Mouse (Mus musculus) heart, embryonic 11.5 days (tissue): ENCODE measurements around the gene Scarf2. TPM values are rescaled to one million over a fixed set of nuclear protein-coding genes. Genes with fewer than 3 reads are reported as not detected.

Source experiments
- ATAC-seq: fragments of 200-750 bp; cut with Nextera tagmentation; replicated peaks from 2 replicates; pipeline ENCODE4 v1.8.0; 2017; ENCODE audit warnings: moderate library complexity; ENCODE audit not compliant: insufficient number of reproducible peaks, low FRiP score, low TSS enrichment
- H3K27ac ChIP-seq: fragments of 300-500 bp; sonication (generic); 2 replicates; pipeline ENCODE4 v1.5.1; 2014; ENCODE audit warnings: mild to moderate bottlenecking, low read depth, low read length
- H3K27me3 ChIP-seq: fragments of 300-500 bp; sonication (generic); 2 replicates; pipeline ENCODE4 v1.6.1; 2014; ENCODE audit warnings: mild to moderate bottlenecking, low read length, mixed read lengths; ENCODE audit not compliant: control insufficient read depth, insufficient read depth
- H3K36me3 ChIP-seq: fragments of 300-500 bp; sonication (generic); 2 replicates; pipeline ENCODE4 v1.6.1; 2014; ENCODE audit warnings: mild to moderate bottlenecking, low read length, moderate library complexity, mixed read lengths; ENCODE audit not compliant: control insufficient read depth, insufficient read depth
- H3K4me1 ChIP-seq: fragments of 300-500 bp; sonication (generic); 2 replicates; pipeline ENCODE4 v1.6.1; 2014; ENCODE audit warnings: low read length; ENCODE audit not compliant: control insufficient read depth, insufficient read depth
- H3K4me2 ChIP-seq: fragments of 300-500 bp; sonication (generic); 2 replicates; pipeline ENCODE4 v1.6.1; 2014; ENCODE audit warnings: mild to moderate bottlenecking, moderate library complexity
- H3K4me3 ChIP-seq: fragments of 300-500 bp; sonication (generic); 2 replicates; pipeline ENCODE4 v1.5.1; 2014; ENCODE audit warnings: low read depth, low read length
- H3K9ac ChIP-seq: fragments of 300-500 bp; sonication (generic); 2 replicates; pipeline ENCODE4 v1.6.1; 2014; ENCODE audit warnings: mild to moderate bottlenecking, low read depth, low read length, moderate library complexity
- H3K9me3 ChIP-seq: fragments of 300-500 bp; sonication (generic); replicated peaks from 2 replicates; pipeline ENCODE4 v1.6.1; 2016; ENCODE audit warnings: low read length; ENCODE audit not compliant: control insufficient read depth
- WGBS: fragments of 180-500 bp; shearing (Covaris S2); extraction: QIAGEN DNeasy Blood & Tissue Kit; methylation state at CpG from one replicate; pipeline ENCODE4 v1.1.7; 2014; ENCODE audit not compliant: insufficient replicate concordance; 5-methylcytosine and 5-hydroxymethylcytosine counted together
- polyA plus RNA-seq: library from polyadenylated mRNA; unstranded; fragments of >200 nt; fragmentation: Nextera tagmentation; extraction: Ambion mirVana; gene quantifications from 2 replicates; pipeline ENCODE4 v1.2.1, GENCODE M21; 2014

Gene Scarf2
- polyA plus RNA-seq, 1 experiment from 2014 or later: 7.2 TPM

DNA sequence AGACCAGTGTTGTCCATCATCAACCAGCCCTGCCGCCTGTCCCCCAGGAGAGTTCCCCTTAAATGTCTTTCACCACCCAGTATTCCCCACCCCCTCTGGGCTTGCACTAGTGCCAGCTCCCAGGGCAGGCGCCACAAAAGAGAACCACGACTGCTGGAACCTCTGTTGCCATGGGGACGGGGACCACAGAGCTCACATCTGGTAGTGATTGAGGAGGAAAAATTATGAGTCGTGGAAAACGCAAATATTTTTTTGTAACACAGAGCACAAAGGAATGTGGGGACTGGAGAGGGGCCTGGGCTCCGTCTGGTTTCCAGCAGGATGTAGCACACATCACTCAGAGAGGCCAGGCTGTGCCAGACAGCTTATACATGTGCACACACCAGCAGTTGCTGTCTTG is 12.6 kb downstream of the Scarf2 start:
- no peaks in the 10 kb centered on the region for H3K36me3 ChIP-seq
- peak overlapping the region; percentile 57; the same call in 1 of the 2 replicates for H3K27ac ChIP-seq
- H3K9ac ChIP-seq: no peak overlapping the region
- no peak for ATAC-seq
- no peaks in the 10 kb centered on the region for H3K9me3 ChIP-seq
- no peak overlapping the region for H3K4me2 ChIP-seq
- H3K27me3 ChIP-seq: peaks cover 40% of the 10 kb centered on the region
- WGBS: 28% methylated on average over 7 of the region's 7 CpGs
- no peak overlapping the region for H3K4me3 ChIP-seq
- peaks cover 34% of the 10 kb centered on the region for H3K4me1 ChIP-seq

DNA sequence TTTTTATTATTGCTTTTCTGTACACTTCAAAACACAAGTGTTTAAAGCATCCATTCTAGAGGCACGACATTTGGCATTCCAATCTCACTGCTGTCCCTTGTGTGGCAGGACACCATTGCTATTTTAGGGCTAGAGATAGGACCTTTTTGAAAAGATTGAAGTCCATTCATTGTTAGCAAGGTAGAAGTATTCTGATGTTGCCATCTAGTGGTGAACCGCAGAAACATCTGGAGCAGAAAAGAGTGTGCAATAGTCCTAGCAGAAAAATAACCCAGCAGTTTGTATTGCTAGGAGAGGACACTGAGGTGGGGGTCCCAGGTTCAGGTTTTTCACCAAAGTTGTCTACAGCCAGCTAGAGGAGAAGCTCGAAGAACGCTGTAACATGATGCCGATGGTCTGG is 15.0 kb downstream of the Scarf2 start:
- Histone ChIP-seq H3K27ac (no peak overlapping the region), H3K9me3 (no peaks in the 10 kb centered on the region), H3K4me3 (no peak overlapping the region), H3K4me1 (peaks cover 29% of the 10 kb centered on the region), H3K4me2 (no peak overlapping the region), H3K9ac (no peak overlapping the region), H3K27me3 (peaks cover 37% of the 10 kb centered on the region), H3K36me3 (no peaks in the 10 kb centered on the region)
- WGBS: 3% methylated on average over 5 of the region's 5 CpGs
- ATAC-seq: no peak

DNA sequence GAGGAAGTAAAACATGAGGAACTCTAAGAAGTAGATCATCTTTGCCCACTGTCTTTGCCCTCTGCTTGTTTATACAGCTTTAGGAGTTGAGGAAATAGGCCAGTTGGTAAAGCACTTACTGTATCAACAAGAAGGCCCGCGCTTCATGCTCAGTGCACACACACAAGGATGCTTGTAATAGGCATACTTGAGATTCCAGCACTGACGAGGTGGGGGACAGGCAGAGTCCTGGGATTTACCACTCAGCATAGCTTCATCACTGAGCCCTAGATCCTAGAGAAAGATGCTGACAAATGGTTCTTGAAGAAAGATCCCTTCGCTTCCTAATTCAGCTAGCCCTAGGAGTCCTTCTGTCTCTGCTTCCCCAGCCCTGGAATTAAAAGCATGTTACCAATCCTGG is 16.1 kb downstream of the Scarf2 start:
- Histone ChIP-seq H3K27ac (no peak overlapping the region), H3K4me2 (no peak overlapping the region), H3K4me1 (peaks cover 20% of the 10 kb centered on the region), H3K4me3 (no peak overlapping the region), H3K9me3 (no peaks in the 10 kb centered on the region), H3K27me3 (peaks cover 33% of the 10 kb centered on the region), H3K9ac (peak overlapping the region; percentile 24; the same call in 1 of the 2 replicates), H3K36me3 (no peaks in the 10 kb centered on the region)
- ATAC-seq: no peak
- 33% methylated on average over 4 of the region's 4 CpGs for WGBS

DNA sequence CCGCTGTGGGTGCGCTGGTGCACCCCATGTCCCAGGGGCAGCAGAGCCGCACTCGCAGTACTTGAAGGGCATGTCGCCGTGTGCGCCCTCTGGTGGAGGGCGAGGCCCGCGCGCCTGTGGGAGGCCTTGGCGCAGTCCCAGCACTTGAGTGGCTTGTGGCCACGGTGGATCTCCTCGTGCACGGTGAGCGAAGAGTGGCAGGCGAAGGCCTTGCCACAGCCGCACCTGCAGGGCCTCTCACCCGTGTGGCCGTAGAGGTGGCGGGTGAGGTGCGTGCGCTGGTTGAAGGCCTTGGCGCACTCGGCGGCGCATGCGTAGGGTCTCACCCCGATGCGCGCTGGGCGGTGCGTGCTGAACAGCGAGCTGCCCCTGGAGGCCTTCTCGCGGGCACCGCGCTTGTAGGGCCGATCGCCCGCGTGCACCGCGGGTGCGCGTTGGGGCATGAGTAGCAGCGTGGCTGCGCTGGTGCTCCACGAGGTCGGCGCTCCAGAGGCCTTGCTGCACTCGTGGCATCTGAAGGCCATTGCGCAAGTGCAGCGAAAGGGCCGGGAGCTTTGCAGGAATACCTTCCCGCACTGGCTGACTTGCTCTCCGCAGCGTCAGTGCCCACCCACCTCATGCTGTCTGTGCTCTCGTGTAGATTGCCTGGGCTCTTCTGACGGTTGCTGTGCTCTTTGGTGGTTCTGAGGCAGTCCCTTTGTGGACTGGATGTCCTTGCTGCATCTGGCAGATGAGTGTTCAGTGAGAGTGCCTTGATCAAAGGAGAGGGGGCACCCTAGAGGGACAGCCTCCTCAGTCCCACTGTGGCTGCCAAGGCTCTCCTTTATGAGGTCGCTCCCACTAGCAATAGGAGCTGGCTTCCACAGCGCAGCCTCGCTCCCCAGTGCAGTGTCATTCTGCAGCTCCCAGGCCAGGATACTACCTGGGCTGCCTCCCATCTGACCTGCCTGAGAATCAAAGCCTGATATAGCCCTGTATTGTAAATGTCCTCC is 18.6 kb downstream of the Scarf2 start:
- Histone ChIP-seq H3K4me3 (peak overlapping the region; percentile 48), H3K9me3 (no peaks in the 10 kb centered on the region), H3K27ac (no peak overlapping the region), H3K27me3 (peaks cover 33% of the 10 kb centered on the region), H3K36me3 (no peaks in the 10 kb centered on the region), H3K4me1 (peaks cover 9% of the 10 kb centered on the region), H3K9ac (peak overlapping the region; percentile 73), H3K4me2 (peak overlapping the region; percentile 87)
- ATAC-seq: peak; percentile 56; the same call in 1 of the 2 replicates
- 2% methylated on average over 63 of the region's 63 CpGs for WGBS

DNA sequence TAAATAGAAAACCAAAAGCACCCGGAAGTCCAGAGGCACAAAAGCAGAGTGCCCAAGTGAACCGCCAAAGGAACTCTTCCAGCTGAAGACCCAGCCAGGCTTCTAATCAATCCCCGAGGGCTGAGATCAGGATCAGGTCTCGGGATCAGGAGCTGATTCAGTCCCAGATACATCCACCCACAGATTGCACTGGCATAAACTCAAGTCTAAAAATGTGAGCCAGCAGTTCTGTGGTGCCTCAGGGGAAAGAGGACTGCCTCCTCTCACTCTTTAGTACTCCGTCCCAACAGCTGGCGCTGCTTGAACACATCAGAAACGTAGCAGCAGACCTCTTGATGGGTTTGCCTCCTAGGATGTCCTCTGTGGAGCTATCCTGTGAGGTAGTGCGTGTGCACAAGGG is 19.4 kb downstream of the Scarf2 start:
- H3K27ac ChIP-seq: no peak overlapping the region
- H3K36me3 ChIP-seq: no peaks in the 10 kb centered on the region
- WGBS: 81% methylated on average over 8 of the region's 8 CpGs
- H3K9me3 ChIP-seq: no peaks in the 10 kb centered on the region
- no peak overlapping the region; the same call in 1 of the 2 replicates for H3K4me2 ChIP-seq
- H3K27me3 ChIP-seq: peaks cover 38% of the 10 kb centered on the region
- H3K4me3 ChIP-seq: no peak overlapping the region
- no peak for ATAC-seq
- no peak overlapping the region for H3K9ac ChIP-seq
- H3K4me1 ChIP-seq: peaks cover 9% of the 10 kb centered on the region

DNA sequence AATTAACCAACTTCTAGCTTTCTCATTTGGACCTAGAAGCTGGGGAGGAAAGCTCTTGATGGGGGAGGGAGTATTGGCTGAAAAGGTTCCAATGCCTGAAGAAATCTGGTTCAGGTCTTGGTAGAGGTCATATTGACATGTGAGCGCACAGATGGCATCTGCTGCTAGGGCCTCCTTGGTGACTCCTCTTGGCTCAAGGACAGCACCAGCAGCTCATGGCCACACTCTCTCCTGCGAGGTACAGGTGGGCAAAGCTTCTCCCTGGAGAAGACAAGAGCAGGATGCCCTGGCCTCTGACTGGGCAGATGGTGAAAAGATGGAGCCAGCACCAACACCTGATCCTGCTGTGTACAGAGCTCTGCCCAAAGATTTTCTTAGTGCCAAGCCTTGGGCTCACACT is 29.4 kb downstream of the Scarf2 start:
- Histone ChIP-seq H3K27me3 (peaks cover 39% of the 10 kb centered on the region), H3K27ac (no peak overlapping the region), H3K9me3 (no peaks in the 10 kb centered on the region), H3K36me3 (no peaks in the 10 kb centered on the region), H3K4me2 (no peak overlapping the region), H3K9ac (no peak overlapping the region), H3K4me1 (no peaks in the 10 kb centered on the region), H3K4me3 (no peak overlapping the region)
- no peak for ATAC-seq
- WGBS: 78% methylated on average over 2 of the region's 2 CpGs

DNA sequence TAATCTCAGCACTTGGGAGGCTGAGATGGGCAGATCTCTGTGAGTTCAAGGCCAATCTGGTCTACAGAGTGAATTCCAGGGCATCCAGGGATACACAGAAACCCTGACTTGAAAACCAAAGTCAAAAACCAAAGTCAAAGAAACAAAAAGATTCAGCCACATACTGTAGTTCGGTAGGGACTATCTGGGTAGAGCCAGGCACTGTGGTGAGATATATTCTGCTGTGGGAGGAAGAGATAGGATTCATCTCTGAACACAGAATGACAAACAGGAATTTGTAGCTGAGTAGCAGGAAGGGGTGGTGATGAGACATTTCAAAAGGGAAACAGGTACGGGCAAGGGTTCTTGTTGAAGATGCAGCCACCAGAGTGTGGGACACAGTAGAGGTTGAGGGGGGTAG is 31.1 kb downstream of the Scarf2 start:
- Histone ChIP-seq H3K9me3 (no peaks in the 10 kb centered on the region), H3K4me2 (no peak overlapping the region), H3K27me3 (peaks cover 56% of the 10 kb centered on the region), H3K27ac (no peak overlapping the region), H3K36me3 (no peaks in the 10 kb centered on the region), H3K4me1 (no peaks in the 10 kb centered on the region), H3K4me3 (no peak overlapping the region), H3K9ac (no peak overlapping the region)
- ATAC-seq: no peak
- 62% methylated on average over 2 of the region's 2 CpGs for WGBS

DNA sequence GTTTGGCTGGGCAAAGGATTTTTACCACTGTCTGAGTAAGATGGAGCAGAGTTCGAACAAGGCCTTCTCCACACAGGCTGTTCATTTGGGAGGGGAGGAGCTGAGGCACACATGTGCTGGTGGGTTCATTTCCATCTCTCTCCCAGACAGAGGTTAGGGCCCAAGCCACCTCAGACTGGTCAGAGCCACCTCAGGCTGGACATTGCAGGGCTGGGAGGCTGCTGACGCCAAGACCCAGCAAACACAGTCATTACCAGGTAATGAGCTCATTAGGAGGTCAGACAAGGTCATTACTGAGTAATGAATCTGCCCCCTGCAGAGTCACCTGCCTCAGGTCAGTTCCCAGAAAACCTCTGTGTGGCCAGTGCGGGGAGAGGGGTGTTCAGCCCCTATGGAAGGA is 31.8 kb downstream of the Scarf2 start:
- Histone ChIP-seq H3K4me1 (no peaks in the 10 kb centered on the region), H3K36me3 (no peaks in the 10 kb centered on the region), H3K27me3 (peaks cover 63% of the 10 kb centered on the region), H3K9ac (no peak overlapping the region), H3K4me2 (no peak overlapping the region), H3K27ac (no peak overlapping the region), H3K4me3 (no peak overlapping the region), H3K9me3 (no peaks in the 10 kb centered on the region)
- ATAC-seq: no peak
- 70% methylated on average over 3 of the region's 3 CpGs for WGBS
